Mouse (Mus musculus) stomach, embryonic 15.5 days (tissue): ENCODE measurements at regions not wholly inside any gene's neighbourhood (a gene's known extent, or its start where the extent isn't known, plus 50 kb on each side); places are given as distances from the start of the nearest gene placed in this dataset.

ENCODE experiments used
- ATAC-seq: fragments of 200-750 bp; cut with Nextera tagmentation; 2 replicates; pipeline ENCODE4 v1.8.0; 2017; ENCODE audit warnings: low read depth, moderate number of reproducible peaks, moderate TSS enrichment; ENCODE audit not compliant: insufficient read depth, low FRiP score
- H3K27ac ChIP-seq: fragments of 300-500 bp; sonication (generic); 2 replicates; pipeline ENCODE4 v1.5.1; 2015; ENCODE audit warnings: mild to moderate bottlenecking, inconsistent platforms
- H3K27me3 ChIP-seq: fragments of 300-500 bp; sonication (generic); replicated peaks from 2 replicates; pipeline ENCODE4 v1.6.1; 2015; ENCODE audit warnings: inconsistent platforms
- H3K36me3 ChIP-seq: fragments of 300-500 bp; sonication (generic); 2 replicates; pipeline ENCODE4 v1.6.1; 2015; ENCODE audit warnings: inconsistent platforms
- H3K4me1 ChIP-seq: fragments of 300-500 bp; sonication (generic); 2 replicates; pipeline ENCODE4 v1.6.1; 2015; ENCODE audit warnings: inconsistent platforms
- H3K4me2 ChIP-seq: fragments of 300-500 bp; sonication (generic); 2 replicates; pipeline ENCODE4 v1.6.1; 2015; ENCODE audit warnings: mild to moderate bottlenecking, inconsistent platforms
- H3K4me3 ChIP-seq: fragments of 300-500 bp; sonication (generic); replicated peaks from 2 replicates; pipeline ENCODE4 v1.5.1; 2015; ENCODE audit warnings: inconsistent platforms
- H3K9ac ChIP-seq: fragments of 300-500 bp; sonication (generic); 2 replicates; pipeline ENCODE4 v1.6.1; 2015; ENCODE audit warnings: inconsistent platforms
- H3K9me3 ChIP-seq: fragments of 300-500 bp; sonication (generic); 2 replicates; pipeline ENCODE4 v1.6.1; 2016; ENCODE audit warnings: inconsistent platforms
- WGBS: fragments of 180-500 bp; shearing (Covaris S2); methylation state at CpG from one replicate; pipeline ENCODE4 v1.1.7; 2015; 5-methylcytosine and 5-hydroxymethylcytosine counted together

DNA sequence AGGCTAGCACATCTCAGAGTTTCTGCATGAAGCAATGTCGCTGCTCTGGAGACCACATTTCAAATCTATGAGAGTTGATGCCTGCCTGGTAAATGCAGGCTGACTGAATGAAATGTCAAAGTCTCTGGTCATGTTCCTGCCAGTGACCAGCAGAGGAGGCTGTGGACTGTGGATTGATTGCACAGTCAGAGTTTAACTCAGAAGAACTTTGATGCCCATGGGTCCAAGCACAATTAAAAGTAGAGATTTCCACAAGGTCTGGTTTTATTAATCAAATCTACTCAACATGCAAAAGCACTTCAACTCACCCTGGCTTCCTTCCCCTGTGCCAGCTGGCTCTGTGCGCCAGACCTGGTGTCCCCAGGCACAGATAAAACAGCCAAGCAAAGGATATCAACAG, 81.3 kb downstream of the Hsd17b3 start:
- H3K4me3 ChIP-seq: no peak overlapping the region
- no peak overlapping the region for H3K4me2 ChIP-seq
- H3K4me1 ChIP-seq: peaks cover 6% of the 10 kb centered on the region
- WGBS: 65% methylated on average over 2 of the region's 2 CpGs
- no peak overlapping the region for H3K27ac ChIP-seq
- no peaks in the 10 kb centered on the region for H3K27me3 ChIP-seq
- H3K9me3 ChIP-seq: no peaks in the 10 kb centered on the region
- no peaks in the 10 kb centered on the region for H3K36me3 ChIP-seq
- no peak for ATAC-seq
- H3K9ac ChIP-seq: no peak overlapping the region

DNA sequence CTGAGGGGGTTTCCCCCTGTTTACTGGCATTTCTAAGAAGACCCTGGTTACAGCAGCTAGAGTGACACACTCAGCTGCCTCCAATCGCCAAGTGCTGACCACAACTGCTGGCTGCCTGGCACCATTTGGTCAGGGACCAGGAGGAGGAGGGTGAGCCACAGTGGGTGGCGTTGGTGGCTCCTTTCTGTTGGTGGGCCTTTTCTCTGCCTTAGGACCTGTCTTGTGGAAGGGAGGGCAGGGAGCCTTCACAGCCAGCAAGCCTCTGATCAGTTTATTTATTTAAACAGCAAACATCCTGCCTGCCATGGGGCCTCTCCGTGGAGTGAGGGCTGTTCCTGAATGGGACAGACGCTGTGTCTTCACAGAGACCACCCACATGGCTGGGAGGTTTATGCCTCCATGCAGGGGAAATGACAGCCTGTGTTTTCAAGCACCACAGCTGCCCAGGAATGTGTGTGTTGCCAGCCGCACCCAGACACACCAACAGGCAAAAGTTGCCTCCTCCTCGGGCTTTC, 86.0 kb downstream of the Hsd17b3 start:
- Histone ChIP-seq H3K9me3 (no peaks in the 10 kb centered on the region), H3K9ac (no peak overlapping the region), H3K4me1 (peaks cover 11% of the 10 kb centered on the region), H3K4me3 (no peak overlapping the region), H3K27ac (peak overlapping the region; percentile 78), H3K36me3 (no peaks in the 10 kb centered on the region), H3K27me3 (no peaks in the 10 kb centered on the region), H3K4me2 (no peak overlapping the region)
- 11% methylated on average over 6 of the region's 6 CpGs for WGBS
- peak; percentile 53; the same call in 1 of the 2 replicates for ATAC-seq

DNA sequence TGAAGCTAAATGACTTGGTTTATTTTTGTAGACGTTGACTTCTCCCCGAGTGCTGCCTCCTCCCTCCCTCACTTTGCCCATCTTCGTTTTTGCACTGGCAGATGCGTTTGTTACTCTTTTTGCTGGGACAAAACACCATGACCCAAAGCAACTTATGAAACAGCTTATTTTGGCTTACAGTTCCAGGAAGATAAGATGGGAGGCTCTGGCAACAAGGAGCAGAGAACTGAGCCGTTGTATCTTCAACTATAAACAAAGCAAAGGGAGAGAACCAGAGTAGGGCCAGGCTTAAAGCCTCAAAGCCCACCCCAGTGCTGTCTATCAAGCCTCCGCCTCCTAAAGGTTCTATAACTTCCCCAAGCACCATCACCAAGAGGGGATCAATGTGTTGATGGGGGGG, 88.7 kb downstream of the Hsd17b3 start:
- no peaks in the 10 kb centered on the region for H3K9me3 ChIP-seq
- peaks cover 11% of the 10 kb centered on the region for H3K4me1 ChIP-seq
- no peak for ATAC-seq
- no peak overlapping the region for H3K4me2 ChIP-seq
- 50% methylated on average over 6 of the region's 6 CpGs for WGBS
- peak overlapping the region; percentile 28; the same call in 1 of the 2 replicates for H3K27ac ChIP-seq
- no peaks in the 10 kb centered on the region for H3K27me3 ChIP-seq
- no peak overlapping the region for H3K9ac ChIP-seq
- H3K36me3 ChIP-seq: no peaks in the 10 kb centered on the region
- H3K4me3 ChIP-seq: no peak overlapping the region

DNA sequence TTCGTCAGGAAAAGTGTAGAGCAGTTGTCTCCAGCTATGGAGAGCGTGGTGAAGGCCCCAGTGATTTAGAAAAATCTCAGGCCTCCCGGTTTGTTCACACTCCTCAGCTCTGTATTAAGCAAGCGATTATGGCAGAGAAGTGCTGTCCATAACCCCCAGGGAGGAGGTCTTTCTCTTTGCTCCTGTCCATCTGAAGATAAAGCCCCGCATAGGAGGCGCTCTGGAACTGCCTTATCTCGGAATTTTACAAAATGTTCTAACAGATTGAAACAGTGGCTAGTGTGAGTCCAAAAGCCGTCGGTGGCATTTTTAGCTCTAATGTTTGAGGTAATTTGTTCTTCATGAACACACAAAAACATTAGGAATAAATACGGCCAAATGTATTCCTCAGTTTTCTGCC, 90.4 kb downstream of the Hsd17b3 start:
- Histone ChIP-seq H3K4me1 (peaks cover 11% of the 10 kb centered on the region), H3K9ac (no peak overlapping the region), H3K9me3 (no peaks in the 10 kb centered on the region), H3K27me3 (no peaks in the 10 kb centered on the region), H3K27ac (peak overlapping the region; percentile 28), H3K4me2 (no peak overlapping the region), H3K36me3 (no peaks in the 10 kb centered on the region), H3K4me3 (no peak overlapping the region)
- no peak for ATAC-seq
- 55% methylated on average over 10 of the region's 10 CpGs for WGBS

DNA sequence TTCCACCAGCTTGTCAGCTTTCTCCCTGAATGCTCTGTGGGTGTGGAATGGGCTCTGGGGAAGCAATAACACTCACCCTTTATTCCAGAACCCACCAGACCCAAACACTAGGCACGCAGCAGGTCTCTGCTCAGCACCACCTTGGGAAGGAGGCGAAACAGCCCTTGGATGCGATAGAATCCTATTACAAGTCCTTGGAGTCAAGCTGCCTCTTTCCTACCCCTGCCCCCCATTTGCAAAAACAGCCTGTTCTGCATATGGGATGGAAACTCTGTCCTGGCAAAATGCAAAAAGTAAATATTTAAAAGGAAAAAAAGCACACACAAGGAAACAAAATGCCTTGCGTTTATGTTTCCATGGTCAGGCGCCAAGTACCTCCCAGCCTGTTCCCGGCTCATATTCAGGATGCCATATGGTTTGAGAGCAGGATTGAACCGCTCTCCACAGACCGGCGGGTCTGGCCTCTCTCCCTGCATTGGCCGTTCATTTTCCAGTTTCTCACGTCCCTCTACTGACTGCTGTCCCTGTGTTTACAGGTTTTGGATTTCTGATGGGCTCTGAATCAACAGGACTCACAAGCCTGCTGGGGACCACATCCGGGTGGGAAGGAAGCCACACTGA, 95.1 kb downstream of the Hsd17b3 start:
- peak; percentile 67; the same call in 1 of the 2 replicates for ATAC-seq
- 43% methylated on average over 12 of the region's 12 CpGs for WGBS
- H3K9ac ChIP-seq: no peak overlapping the region
- peaks cover 4% of the 10 kb centered on the region; the same call in 1 of the 2 replicates for H3K4me1 ChIP-seq
- H3K27me3 ChIP-seq: no peaks in the 10 kb centered on the region
- no peak overlapping the region for H3K4me2 ChIP-seq
- H3K27ac ChIP-seq: peak overlapping the region; percentile 81
- no peaks in the 10 kb centered on the region for H3K36me3 ChIP-seq
- no peak overlapping the region for H3K4me3 ChIP-seq
- no peaks in the 10 kb centered on the region for H3K9me3 ChIP-seq

DNA sequence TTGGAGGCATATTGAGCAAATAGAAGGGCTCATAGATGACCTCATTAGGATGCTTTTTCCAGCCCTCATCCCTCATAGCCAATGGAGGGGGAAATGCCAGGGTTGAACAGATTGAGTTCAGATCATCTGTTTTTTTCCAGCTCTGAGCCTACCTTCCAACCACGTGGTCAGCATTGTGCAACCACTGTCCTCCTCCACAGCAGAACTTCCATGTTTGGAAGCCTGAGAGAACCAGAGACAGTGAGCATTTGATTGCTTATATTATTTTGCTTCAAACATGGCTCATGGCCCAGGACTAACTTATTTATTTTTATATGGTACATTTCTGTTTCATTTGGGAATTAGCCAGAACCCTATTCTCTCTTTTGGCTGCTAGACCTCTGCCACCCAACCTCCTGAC, 96.0 kb downstream of the Hsd17b3 start:
- Histone ChIP-seq H3K4me3 (no peak overlapping the region), H3K4me1 (peaks cover 6% of the 10 kb centered on the region; the same call in 1 of the 2 replicates), H3K9me3 (no peaks in the 10 kb centered on the region), H3K27ac (peak overlapping the region; percentile 81), H3K27me3 (no peaks in the 10 kb centered on the region), H3K36me3 (no peaks in the 10 kb centered on the region), H3K4me2 (no peak overlapping the region), H3K9ac (no peak overlapping the region)
- WGBS: 40% methylated on average over 1 of the region's 1 CpGs
- no peak; the same call in 1 of the 2 replicates for ATAC-seq

DNA sequence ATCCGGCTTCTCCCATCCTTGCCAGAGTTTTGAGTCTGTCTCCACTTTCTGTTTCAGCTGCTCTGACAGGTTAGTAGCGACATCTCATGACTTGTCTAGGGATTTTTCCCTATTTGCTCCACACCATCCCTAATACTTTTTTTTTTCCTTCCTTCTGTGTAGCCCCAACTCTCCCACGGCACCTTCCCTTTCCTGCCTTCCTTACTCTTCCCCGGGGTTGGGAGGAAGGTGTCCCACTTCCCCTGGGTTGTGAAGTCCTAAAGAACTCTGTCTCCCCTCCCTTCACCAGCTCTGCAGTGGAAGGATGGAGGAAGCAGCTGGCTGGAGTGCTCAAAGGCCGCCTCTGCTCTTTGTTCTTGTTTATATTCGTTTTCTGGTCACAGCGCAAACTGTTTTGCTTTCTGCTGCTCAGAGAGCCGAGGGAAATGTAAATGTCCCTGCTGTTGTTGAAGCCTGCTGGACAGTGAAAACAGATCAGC, 98.5 kb downstream of the Hsd17b3 start:
- ATAC-seq: no peak
- peak overlapping the region; percentile 17; the same call in 1 of the 2 replicates for H3K4me2 ChIP-seq
- no peak overlapping the region for H3K9ac ChIP-seq
- H3K4me3 ChIP-seq: no peak overlapping the region
- no peaks in the 10 kb centered on the region for H3K27me3 ChIP-seq
- H3K36me3 ChIP-seq: no peaks in the 10 kb centered on the region
- WGBS: 11% methylated on average over 8 of the region's 8 CpGs
- peaks cover 18% of the 10 kb centered on the region for H3K4me1 ChIP-seq
- no peaks in the 10 kb centered on the region for H3K9me3 ChIP-seq
- peak overlapping the region; percentile 88 for H3K27ac ChIP-seq

DNA sequence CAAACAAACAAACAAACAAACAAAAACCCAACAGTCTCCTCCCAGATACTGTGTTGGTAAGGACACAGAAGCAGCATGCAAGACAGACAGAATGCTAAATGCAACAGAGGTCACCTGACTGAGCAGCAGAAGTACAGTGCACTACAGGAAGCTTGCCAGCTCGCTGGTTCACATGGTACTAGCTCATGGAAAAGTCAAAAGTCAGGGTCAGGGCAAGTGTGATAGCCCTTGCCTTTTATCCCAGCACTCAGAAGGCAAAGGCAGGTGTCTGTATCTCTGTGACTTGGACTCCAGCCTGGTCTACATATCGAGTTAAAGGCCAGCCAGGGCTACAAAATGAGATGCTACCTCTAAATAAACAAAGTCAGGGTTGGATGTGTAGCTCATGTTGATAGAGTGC, 99.3 kb downstream of the Hsd17b3 start:
- Histone ChIP-seq H3K36me3 (no peaks in the 10 kb centered on the region), H3K4me1 (peaks cover 18% of the 10 kb centered on the region), H3K27me3 (no peaks in the 10 kb centered on the region), H3K9ac (no peak overlapping the region), H3K4me3 (no peak overlapping the region), H3K4me2 (no peak overlapping the region), H3K9me3 (no peaks in the 10 kb centered on the region), H3K27ac (peak overlapping the region; percentile 88; the same call in 1 of the 2 replicates)
- no peak for ATAC-seq
- 38% methylated on average over 2 of the region's 2 CpGs for WGBS

DNA sequence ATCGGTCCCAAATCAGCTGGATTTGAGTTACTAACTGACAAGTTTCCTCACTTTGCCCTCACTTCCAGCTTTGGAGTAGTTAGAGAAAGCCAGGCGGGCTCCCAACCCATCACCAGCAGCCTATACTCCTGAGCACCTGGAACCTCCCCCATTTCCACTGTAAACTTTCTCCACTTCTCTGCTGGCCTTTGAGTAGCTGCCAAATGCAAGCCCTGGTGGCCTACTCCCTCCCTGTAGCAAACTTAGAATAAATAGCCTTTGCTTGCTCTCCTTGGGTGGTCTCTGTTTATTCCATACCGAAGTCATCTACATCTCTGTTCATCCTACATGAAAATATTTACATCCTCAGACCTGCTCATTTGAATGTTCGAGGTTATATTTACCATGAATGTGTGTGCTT, 100.8 kb downstream of the Hsd17b3 start:
- Histone ChIP-seq H3K9me3 (no peaks in the 10 kb centered on the region), H3K27me3 (no peaks in the 10 kb centered on the region), H3K4me3 (no peak overlapping the region), H3K36me3 (no peaks in the 10 kb centered on the region), H3K27ac (peak overlapping the region; percentile 68), H3K4me2 (no peak overlapping the region), H3K9ac (no peak overlapping the region), H3K4me1 (peaks cover 23% of the 10 kb centered on the region)
- WGBS: 47% methylated on average over 4 of the region's 4 CpGs
- ATAC-seq: no peak

DNA sequence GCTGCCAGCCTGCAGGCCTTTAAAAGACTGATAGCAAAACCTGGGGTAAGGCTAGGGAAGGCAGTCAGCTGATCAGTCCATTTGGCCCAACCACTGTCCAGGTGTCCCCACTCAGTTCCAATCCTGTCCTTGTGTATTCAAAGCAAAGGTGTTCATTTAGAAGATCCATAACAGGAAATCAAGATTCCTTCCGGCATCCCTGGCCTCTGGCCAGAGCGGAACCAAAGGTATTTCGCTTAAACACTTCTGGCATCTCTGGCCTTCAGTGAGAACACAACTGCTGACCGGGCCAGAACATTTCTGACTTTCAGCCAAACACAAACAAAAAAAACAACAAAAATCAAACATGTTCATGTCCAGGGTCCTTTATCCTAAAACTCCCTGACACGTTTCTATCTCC, 102.3 kb downstream of the Hsd17b3 start:
- H3K36me3 ChIP-seq: no peaks in the 10 kb centered on the region
- no peak overlapping the region for H3K4me2 ChIP-seq
- no peaks in the 10 kb centered on the region for H3K9me3 ChIP-seq
- no peaks in the 10 kb centered on the region for H3K27me3 ChIP-seq
- WGBS: 58% methylated on average over 5 of the region's 5 CpGs
- no peak overlapping the region for H3K9ac ChIP-seq
- peak overlapping the region; percentile 16; the same call in 1 of the 2 replicates for H3K27ac ChIP-seq
- no peak overlapping the region for H3K4me3 ChIP-seq
- no peak for ATAC-seq
- H3K4me1 ChIP-seq: peaks cover 23% of the 10 kb centered on the region

DNA sequence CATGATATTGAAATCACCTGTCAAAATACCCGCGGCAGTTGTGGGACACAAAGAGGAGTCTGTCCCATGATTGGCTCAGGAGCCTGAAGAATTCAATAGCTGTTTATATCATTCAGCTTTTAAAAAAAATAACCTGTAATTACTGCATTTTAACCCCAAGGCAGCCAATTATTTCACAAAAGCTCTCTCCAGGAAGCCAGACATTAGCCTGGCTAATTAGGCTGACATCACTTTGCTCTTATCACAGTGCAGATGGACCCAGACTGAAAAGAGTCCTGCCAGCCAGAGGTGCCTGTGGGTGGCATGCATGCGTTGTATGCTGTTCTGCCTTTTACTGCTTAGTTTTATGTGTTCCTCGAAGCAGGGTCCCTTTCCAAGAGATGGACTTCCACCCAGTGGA, 103.4 kb downstream of the Hsd17b3 start:
- no peaks in the 10 kb centered on the region for H3K9me3 ChIP-seq
- no peak for ATAC-seq
- no peak overlapping the region for H3K4me3 ChIP-seq
- H3K27ac ChIP-seq: peak overlapping the region; percentile 1; the same call in 1 of the 2 replicates
- 36% methylated on average over 4 of the region's 4 CpGs for WGBS
- no peaks in the 10 kb centered on the region for H3K36me3 ChIP-seq
- H3K4me1 ChIP-seq: peaks cover 27% of the 10 kb centered on the region
- H3K9ac ChIP-seq: no peak overlapping the region
- H3K4me2 ChIP-seq: no peak overlapping the region
- no peaks in the 10 kb centered on the region for H3K27me3 ChIP-seq

DNA sequence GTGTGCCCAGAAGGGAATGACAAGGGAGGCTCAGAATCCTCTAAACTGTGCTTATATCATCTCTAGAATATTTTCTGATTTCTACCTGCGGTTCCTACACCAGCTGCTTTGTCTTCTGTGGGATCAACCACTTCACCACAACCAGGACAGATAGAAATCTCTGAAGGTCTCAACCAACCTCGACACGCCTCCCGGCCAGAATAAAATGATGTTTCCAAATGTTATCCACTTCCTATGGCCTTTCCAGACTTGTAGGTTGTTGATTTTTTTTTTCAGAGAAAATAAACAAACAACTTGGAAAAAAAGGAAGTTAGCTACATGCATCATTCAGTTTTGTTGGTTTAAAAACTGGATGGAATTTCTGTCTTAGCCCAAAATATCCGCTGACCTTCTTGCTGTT, 103.9 kb downstream of the Hsd17b3 start:
- no peaks in the 10 kb centered on the region for H3K9me3 ChIP-seq
- H3K4me3 ChIP-seq: no peak overlapping the region
- WGBS: 69% methylated on average over 5 of the region's 5 CpGs
- H3K4me1 ChIP-seq: peaks cover 31% of the 10 kb centered on the region
- peak overlapping the region; percentile 51 for H3K27ac ChIP-seq
- H3K27me3 ChIP-seq: no peaks in the 10 kb centered on the region
- no peak for ATAC-seq
- H3K36me3 ChIP-seq: no peaks in the 10 kb centered on the region
- no peak overlapping the region for H3K9ac ChIP-seq
- no peak overlapping the region for H3K4me2 ChIP-seq
